Mouse (Mus musculus) liver, embryonic 13.5 days (tissue): ENCODE data around the gene Lfng. TPM values are rescaled to one million over a fixed set of nuclear protein-coding genes. Genes with fewer than 3 reads are reported as not detected.

Source experiments
- ATAC-seq: fragments of 200-750 bp; cut with Nextera tagmentation; 2 replicates; pipeline ENCODE4 v1.8.0; 2017; ENCODE audit warnings: low read depth, mild to moderate bottlenecking, moderate number of reproducible peaks, moderate library complexity
- DNase-seq: peaks from one replicate; pipeline ENCODE4 v3.0.0; 2022
- H3K27ac ChIP-seq: fragments of 300-500 bp; sonication (generic); 2 replicates; pipeline ENCODE4 v1.5.1; 2015; ENCODE audit warnings: moderate library complexity, mild to moderate bottlenecking, inconsistent platforms
- H3K27me3 ChIP-seq: fragments of 300-500 bp; sonication (generic); 2 replicates; pipeline ENCODE4 v1.6.1; 2015; ENCODE audit warnings: mild to moderate bottlenecking, inconsistent platforms
- H3K36me3 ChIP-seq: fragments of 300-500 bp; sonication (generic); 2 replicates; pipeline ENCODE4 v1.6.1; 2015; ENCODE audit warnings: mild to moderate bottlenecking, inconsistent platforms
- H3K4me1 ChIP-seq: fragments of 300-500 bp; sonication (generic); replicated peaks from 2 replicates; pipeline ENCODE4 v1.6.1; 2015; ENCODE audit warnings: inconsistent platforms
- H3K4me2 ChIP-seq: fragments of 300-500 bp; sonication (generic); 2 replicates; pipeline ENCODE4 v1.6.1; 2015; ENCODE audit warnings: inconsistent platforms, mild to moderate bottlenecking, moderate library complexity
- H3K4me3 ChIP-seq: fragments of 300-500 bp; sonication (generic); replicated peaks from 2 replicates; pipeline ENCODE4 v1.5.1; 2015; ENCODE audit warnings: mild to moderate bottlenecking, inconsistent platforms
- H3K9ac ChIP-seq: fragments of 300-500 bp; sonication (generic); 2 replicates; pipeline ENCODE4 v1.6.1; 2015; ENCODE audit warnings: mild to moderate bottlenecking, inconsistent platforms
- H3K9me3 ChIP-seq: fragments of 300-500 bp; sonication (generic); replicated peaks from 2 replicates; pipeline ENCODE4 v1.6.1; 2016; ENCODE audit warnings: inconsistent platforms
- WGBS: fragments of 180-500 bp; shearing (Covaris S2); methylation state at CpG from one replicate; pipeline ENCODE4 v1.1.7; 2015; ENCODE audit not compliant: insufficient replicate concordance; 5-methylcytosine and 5-hydroxymethylcytosine counted together
- polyA plus RNA-seq: library from polyadenylated mRNA; unstranded; fragments of >200 nt; fragmentation: Nextera tagmentation; extraction: Ambion mirVana; gene quantifications from 2 replicates; pipeline ENCODE4 v1.2.1, GENCODE M21; 2015

The Lfng gene
- polyA plus RNA-seq, 1 experiment from 2014 or later, result 8.0 TPM

- no peak for ATAC-seq
- Histone ChIP-seq H3K4me3 (no peak overlapping the region), H3K27ac (peak overlapping the region; percentile 95), H3K4me1 (peaks cover 52% of the 10 kb centered on the region), H3K4me2 (peak overlapping the region; percentile 21; the same call in 1 of the 2 replicates), H3K36me3 (no peaks in the 10 kb centered on the region), H3K27me3 (peaks cover 5% of the 10 kb centered on the region), H3K9ac (peak overlapping the region; percentile 41; the same call in 1 of the 2 replicates), H3K9me3 (no peaks in the 10 kb centered on the region)
- no peak for DNase-seq
- 48% methylated on average over 5 of the region's 5 CpGs for WGBS
Measured at GRCm38 (mm10) chr5:140594846-140595245, 12.3 kb upstream of the Lfng start.

DNA sequence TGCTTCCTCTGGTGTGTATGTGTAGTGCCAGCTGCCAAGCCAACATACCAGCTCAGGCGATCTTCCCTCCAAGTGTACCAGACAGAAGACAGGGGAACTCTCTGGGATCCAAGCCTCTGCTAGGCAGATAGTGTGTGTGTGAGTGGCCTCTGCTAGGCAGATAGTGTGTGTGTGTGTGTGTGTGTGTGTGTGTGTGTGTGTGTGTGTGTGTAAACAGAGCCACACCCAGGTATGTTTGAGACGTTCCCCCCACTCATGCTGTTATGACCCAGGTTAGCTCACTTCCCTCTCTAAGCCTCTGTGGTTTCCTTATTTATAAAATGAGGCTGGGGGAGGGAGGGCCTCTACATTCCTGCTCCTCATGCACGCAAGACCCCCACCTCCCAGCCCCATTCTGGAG, 10.7 kb upstream of the Lfng start:
- peak; percentile 46 for DNase-seq
- Histone ChIP-seq H3K9me3 (no peaks in the 10 kb centered on the region), H3K27me3 (peaks cover 13% of the 10 kb centered on the region), H3K4me3 (peak overlapping the region; percentile 35; the same call in 1 of the 2 replicates), H3K36me3 (no peaks in the 10 kb centered on the region), H3K27ac (peak overlapping the region; percentile 95), H3K4me2 (peak overlapping the region; percentile 72), H3K4me1 (peaks cover 52% of the 10 kb centered on the region), H3K9ac (peak overlapping the region; percentile 71)
- peak; percentile 71 for ATAC-seq
- WGBS, result 14% methylated on average over 3 of the region's 3 CpGs

GRCm38 (mm10) chr5:140596927-140597588, 10.1 kb upstream of the Lfng start:
- Histone ChIP-seq H3K4me3 (peak overlapping the region; percentile 35), H3K27me3 (peaks cover 19% of the 10 kb centered on the region), H3K9me3 (no peaks in the 10 kb centered on the region), H3K36me3 (no peaks in the 10 kb centered on the region), H3K9ac (peak overlapping the region; percentile 71), H3K27ac (peak overlapping the region; percentile 95), H3K4me2 (peak overlapping the region; percentile 72), H3K4me1 (peaks cover 52% of the 10 kb centered on the region)
- ATAC-seq (peak; percentile 89), DNase-seq (peak; percentile 57)
- 13% methylated on average over 18 of the region's 18 CpGs for WGBS

DNA sequence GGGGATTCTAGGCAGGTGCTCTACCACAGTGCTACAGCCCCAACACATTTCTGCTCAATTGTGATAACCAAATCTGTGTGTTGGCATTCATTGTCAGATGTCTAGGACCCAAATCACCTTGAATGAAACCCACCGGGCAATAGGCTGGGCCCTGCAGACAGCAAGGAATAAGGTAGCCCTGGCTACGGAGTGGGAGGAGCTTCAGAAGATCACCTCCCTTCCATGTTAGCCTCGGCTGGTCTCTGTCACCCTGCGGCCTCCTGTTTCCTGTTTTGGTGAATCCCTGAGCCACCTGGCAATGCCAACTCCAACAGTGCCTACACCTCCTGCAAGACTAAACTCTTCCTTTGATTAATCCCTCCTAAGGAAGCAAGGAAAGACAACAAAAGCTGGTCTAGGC, 9.3 kb upstream of the Lfng start:
- Histone ChIP-seq H3K27me3 (peaks cover 26% of the 10 kb centered on the region), H3K4me1 (peaks cover 52% of the 10 kb centered on the region), H3K27ac (peak overlapping the region; percentile 95), H3K9ac (peak overlapping the region; percentile 71), H3K4me3 (no peak overlapping the region), H3K4me2 (peak overlapping the region; percentile 72), H3K9me3 (no peaks in the 10 kb centered on the region), H3K36me3 (no peaks in the 10 kb centered on the region)
- ATAC-seq (no peak), DNase-seq (no peak)
- WGBS, result 39% methylated on average over 4 of the region's 4 CpGs

DNA sequence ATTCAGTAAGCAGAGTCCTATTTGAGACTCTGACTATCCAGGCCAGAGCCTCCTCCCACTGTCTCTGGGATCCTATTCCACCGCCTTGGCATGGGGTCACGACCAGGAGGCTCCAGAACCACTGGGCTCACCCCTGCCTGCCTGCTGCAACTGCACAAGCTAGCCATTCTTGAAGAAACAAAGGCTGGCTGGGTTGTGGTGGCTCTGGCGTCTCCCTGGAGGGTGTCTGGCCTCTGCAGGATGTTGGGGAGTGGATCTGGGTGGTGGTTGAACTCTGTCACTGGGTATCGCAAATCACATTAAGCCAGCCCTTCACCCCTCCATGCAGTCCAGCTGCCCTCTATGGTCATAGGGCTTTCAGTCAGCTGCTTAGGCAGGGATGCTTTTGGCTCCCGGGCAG, 7.2 kb upstream of the Lfng start:
- Histone ChIP-seq H3K9me3 (no peaks in the 10 kb centered on the region), H3K36me3 (no peaks in the 10 kb centered on the region), H3K27ac (no peak overlapping the region), H3K4me3 (no peak overlapping the region), H3K4me2 (no peak overlapping the region), H3K9ac (no peak overlapping the region), H3K27me3 (peaks cover 43% of the 10 kb centered on the region), H3K4me1 (peaks cover 38% of the 10 kb centered on the region)
- DNase-seq, result no peak
- WGBS, result 66% methylated on average over 5 of the region's 5 CpGs
- ATAC-seq, result no peak

- Histone ChIP-seq H3K36me3 (no peaks in the 10 kb centered on the region), H3K9ac (no peak overlapping the region), H3K27me3 (peaks cover 61% of the 10 kb centered on the region), H3K27ac (no peak overlapping the region), H3K4me2 (no peak overlapping the region), H3K4me1 (peaks cover 38% of the 10 kb centered on the region), H3K4me3 (no peak overlapping the region), H3K9me3 (no peaks in the 10 kb centered on the region)
- 71% methylated on average over 12 of the region's 12 CpGs for WGBS
- ATAC-seq, result no peak
- no peak for DNase-seq
Measured at GRCm38 (mm10) chr5:140601712-140602111, 5.4 kb upstream of the Lfng start.

DNA sequence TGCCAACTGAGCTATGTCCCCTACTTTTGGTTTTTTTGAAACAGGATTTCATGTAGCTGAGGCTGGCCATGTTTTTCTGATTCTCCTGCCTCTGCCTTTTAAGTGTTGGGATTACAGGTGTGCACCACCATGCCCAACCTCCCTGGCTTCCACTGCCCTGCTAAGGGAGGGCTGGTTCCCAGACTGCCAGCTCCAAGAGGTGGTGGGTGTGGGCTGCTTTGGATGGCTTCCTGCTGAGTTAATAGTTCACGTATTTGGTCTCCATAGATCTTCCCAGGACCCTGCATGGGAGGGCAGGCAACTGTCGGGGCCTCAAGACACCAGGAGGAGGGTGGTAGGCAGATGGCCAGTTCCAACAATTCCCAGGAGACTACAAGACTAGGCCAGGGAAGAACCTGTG, 4.6 kb upstream of the Lfng start:
- Histone ChIP-seq H3K9ac (no peak overlapping the region), H3K27ac (no peak overlapping the region), H3K4me3 (no peak overlapping the region), H3K36me3 (no peaks in the 10 kb centered on the region), H3K9me3 (no peaks in the 10 kb centered on the region), H3K4me2 (no peak overlapping the region), H3K27me3 (peaks cover 69% of the 10 kb centered on the region), H3K4me1 (peaks cover 38% of the 10 kb centered on the region)
- DNase-seq (no peak), ATAC-seq (no peak)
- 60% methylated on average over 2 of the region's 2 CpGs for WGBS

- WGBS, result 36% methylated on average over 8 of the region's 8 CpGs
- Histone ChIP-seq H3K27me3 (peaks cover 85% of the 10 kb centered on the region), H3K4me1 (peaks cover 50% of the 10 kb centered on the region), H3K4me3 (no peak overlapping the region), H3K9me3 (no peaks in the 10 kb centered on the region), H3K9ac (no peak overlapping the region), H3K27ac (no peak overlapping the region), H3K36me3 (no peaks in the 10 kb centered on the region), H3K4me2 (no peak overlapping the region)
- DNase-seq, result no peak
- no peak for ATAC-seq
Measured at GRCm38 (mm10) chr5:140604386-140604785, 2.7 kb upstream of the Lfng start.

GRCm38 (mm10) chr5:140605228-140605627, 1.9 kb upstream of the Lfng start:
- WGBS, result 21% methylated on average over 3 of the region's 3 CpGs

DNA sequence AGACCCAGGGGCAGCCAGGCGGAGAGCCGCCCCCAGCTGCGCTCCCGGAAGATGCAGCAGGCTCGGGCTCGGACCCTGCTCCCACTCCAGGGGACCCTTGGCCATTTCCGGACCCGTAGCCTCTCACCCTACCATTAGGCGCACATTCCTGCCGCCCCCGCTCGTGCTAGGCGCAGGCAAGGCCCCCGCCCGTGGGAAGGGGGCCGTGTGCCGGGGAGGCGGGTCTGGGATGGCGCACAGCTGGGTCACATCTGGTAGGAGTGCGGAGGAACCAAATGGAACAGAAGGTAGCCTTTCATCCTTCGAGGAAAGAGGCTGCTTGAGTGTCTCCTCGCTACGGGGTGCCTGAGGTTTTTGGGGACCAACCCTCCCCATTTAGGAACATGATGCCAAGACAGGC, 734 bp upstream of the Lfng start:
- Histone ChIP-seq H3K9me3 (no peaks in the 10 kb centered on the region), H3K9ac (peak overlapping the region; percentile 60), H3K4me1 (peaks cover 70% of the 10 kb centered on the region), H3K4me3 (peak overlapping the region; percentile 75), H3K36me3 (peaks cover 3% of the 10 kb centered on the region; the same call in 1 of the 2 replicates), H3K27me3 (peaks cover 92% of the 10 kb centered on the region), H3K27ac (no peak overlapping the region), H3K4me2 (peak overlapping the region; percentile 87)
- no peak for DNase-seq
- WGBS, result under 1% methylated on average over 23 of the region's 23 CpGs
- ATAC-seq, result no peak

More at GRCm38 (mm10) chr5:140605228-140605627, 1.9 kb upstream of the Lfng start:
- H3K4me2 ChIP-seq, result no peak overlapping the region
- H3K9ac ChIP-seq, result no peak overlapping the region
- H3K36me3 ChIP-seq, result no peaks in the 10 kb centered on the region
- H3K27me3 ChIP-seq, result peaks cover 90% of the 10 kb centered on the region
- no peak overlapping the region for H3K27ac ChIP-seq
- DNase-seq (no peak), ATAC-seq (no peak)
- no peaks in the 10 kb centered on the region for H3K9me3 ChIP-seq
- H3K4me3 ChIP-seq, result no peak overlapping the region
- peaks cover 58% of the 10 kb centered on the region for H3K4me1 ChIP-seq

- 1% methylated on average over 17 of the region's 17 CpGs for WGBS
- peaks cover 20% of the 10 kb centered on the region for H3K36me3 ChIP-seq
- ATAC-seq (peak; percentile 8; the same call in 1 of the 2 replicates), DNase-seq (no peak)
- H3K9me3 ChIP-seq, result no peaks in the 10 kb centered on the region
- peak overlapping the region; percentile 75 for H3K4me3 ChIP-seq
- H3K27ac ChIP-seq, result peak overlapping the region; percentile 81
- peaks cover 86% of the 10 kb centered on the region for H3K4me1 ChIP-seq
- peaks cover 82% of the 10 kb centered on the region for H3K27me3 ChIP-seq
- peak overlapping the region; percentile 86 for H3K9ac ChIP-seq
- H3K4me2 ChIP-seq, result peak overlapping the region; percentile 87
Measured at GRCm38 (mm10) chr5:140607836-140608633, 915 bp downstream of the Lfng start.
